Mouse (Mus musculus): ENCODE results near the gene Erp27.

- TF ChIP-seq CTCF (conservative IDR thresholded peaks at IDR 0.05; ENCODE audit: low read length) (no peak), POU5F1 (IDR thresholded peaks at IDR 0.05; ENCODE audit: borderline replicate concordance, low read length) (no peak), NANOG (IDR thresholded peaks at IDR 0.05; ENCODE audit: borderline replicate concordance, low read length) (no peak)
These were observed 21.5 kb downstream of the Erp27 start for GRCm38 (mm10) chr6:136900369-136901009.
